Mouse (Mus musculus): ENCODE data around the gene Hamp2.
A peak's percentile ranks its signal among the peaks of the same experiment; 100 is the strongest.

Gene Hamp2

DNA sequence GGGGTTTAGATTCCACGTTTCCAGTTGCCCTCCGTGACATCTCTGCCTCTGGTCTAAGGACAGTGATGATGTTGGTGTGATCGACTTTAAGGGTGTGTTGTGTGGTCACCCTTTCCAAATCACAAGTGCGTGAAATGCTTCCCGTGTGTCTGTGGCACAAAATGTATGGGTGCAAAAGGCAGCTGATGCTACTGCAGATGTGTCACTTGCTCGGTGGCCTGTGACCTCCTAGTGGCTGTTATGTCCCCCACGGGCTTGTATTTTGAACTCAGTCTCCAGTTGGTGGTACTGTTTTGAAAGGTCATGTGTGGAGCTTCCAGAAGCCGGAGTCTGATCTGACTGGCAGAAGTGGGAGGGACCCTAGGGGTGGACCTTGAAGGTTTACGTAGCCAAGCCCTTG, 32.7 kb downstream of the Hamp2 start:
- no peak for DNase-seq (ENCODE audit: low spot score in 2 of 2)

- no peak for DNase-seq (ENCODE audit: low spot score in 2 of 2)
Observed at GRCm38 (mm10) chr7:30890681-30891080, 33.8 kb downstream of the Hamp2 start.

GRCm38 (mm10) chr7:30888786-30889185, 35.7 kb downstream of the Hamp2 start:
- no peak for DNase-seq (ENCODE audit: low spot score in 2 of 2)

DNA sequence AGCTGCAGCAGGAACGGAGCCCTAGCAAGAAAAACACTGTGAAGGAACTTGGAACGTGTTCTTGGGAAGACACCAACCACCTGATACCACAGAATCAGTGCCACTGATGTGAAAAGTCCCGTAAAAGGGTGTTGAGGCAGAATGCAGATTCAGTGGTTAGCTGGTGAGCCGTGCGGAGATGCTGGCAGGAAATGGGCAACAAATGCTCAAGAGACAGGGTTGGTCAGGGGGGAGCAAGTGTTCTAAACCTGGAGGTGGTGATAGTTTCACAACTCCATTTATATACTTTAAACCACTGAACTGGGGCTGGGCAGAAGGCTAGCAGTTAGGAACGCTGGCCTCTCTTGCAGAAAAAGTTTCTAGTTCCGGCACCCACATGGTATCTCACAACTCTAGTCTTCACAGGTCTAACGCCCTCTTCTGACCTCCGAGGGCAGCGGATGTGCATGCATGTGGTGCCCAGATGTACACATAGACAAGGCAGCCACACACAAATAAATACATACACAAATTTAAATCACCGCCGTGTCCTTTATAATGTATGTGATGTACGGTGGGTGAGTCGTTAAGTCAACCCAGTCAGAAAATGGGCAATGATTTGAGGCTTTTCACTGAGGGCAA, 36.8 kb downstream of the Hamp2 start:
- peak in 1 of 2 experiments; percentile 16 for DNase-seq (ENCODE audit: low spot score in 2 of 2)

- no peak for DNase-seq (ENCODE audit: low spot score in 2 of 2)
Observed at GRCm38 (mm10) chr7:30886852-30887251, 37.6 kb downstream of the Hamp2 start.

DNA sequence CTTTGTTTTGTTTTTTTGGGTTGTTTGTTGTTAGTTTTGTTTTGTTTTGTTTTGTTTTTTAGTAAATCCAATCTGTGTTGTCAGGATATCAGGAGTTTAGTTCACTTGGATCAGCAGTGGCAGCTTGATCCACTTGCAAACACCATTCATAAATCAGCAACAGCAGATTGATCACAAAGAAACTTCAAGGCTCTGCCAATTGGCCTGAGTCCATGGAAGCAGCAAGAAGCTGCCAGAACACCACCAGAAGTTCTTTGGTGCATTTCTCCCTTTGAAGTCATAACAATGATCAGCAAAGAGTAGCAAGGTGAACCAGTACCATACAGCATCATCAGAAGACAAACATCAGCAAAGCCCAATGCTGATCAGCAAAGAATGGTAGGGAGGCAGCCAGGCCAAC, 40.4 kb downstream of the Hamp2 start:
- DNase-seq (ENCODE audit: low spot score in 2 of 2) = no peak

GRCm38 (mm10) chr7:30881367-30881766, 43.1 kb downstream of the Hamp2 start:
- no peak for DNase-seq (ENCODE audit: low spot score in 2 of 2)

DNA sequence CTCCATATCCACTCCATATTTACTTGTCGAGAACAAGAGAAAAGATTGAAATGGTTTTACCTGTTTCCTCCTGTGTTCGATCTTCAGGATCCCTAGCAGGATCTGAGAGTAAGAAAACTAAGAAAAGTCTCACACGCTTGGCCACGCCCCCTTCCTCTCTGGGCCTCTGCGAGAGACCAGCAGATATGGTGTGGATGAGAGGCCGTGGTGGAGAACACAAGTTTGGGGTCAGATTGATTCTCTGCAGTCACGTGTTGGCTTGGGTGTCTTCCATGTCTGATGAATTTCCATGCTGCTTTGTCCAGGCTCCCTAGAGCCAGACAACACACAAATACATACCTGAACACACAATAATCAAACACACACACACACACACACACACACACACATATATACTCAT, 44.3 kb downstream of the Hamp2 start, which contains the start of gene Cd22:
Gene Cd22, minus strand, starts transcription at position 167 of the 400 bp plus-strand sequence.
- no peak for DNase-seq (ENCODE audit: low spot score in 2 of 2)

- DNase-seq (ENCODE audit: low spot score in 2 of 2) = no peak
Observed at GRCm38 (mm10) chr7:30878950-30879349, 45.5 kb downstream of the Hamp2 start.

DNA sequence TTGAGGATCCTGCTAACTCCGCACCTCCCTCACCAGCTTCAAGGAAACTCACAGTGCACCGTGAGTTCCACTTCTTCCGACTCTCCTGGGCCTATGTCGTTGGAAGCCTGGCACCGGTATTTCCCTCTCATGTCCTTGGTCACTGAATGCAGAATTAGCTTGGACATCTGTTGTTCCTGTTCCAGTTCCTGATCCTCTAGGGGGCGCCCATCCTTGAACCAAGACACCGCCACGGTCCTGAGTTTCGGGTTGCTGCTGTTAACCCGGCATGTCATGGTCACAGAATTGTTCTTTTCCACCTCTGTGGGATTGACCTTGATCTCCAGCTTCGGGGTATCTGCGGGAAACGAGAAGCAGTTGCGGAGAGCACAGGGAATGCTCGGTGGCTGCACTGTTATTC, 51.4 kb downstream of the Hamp2 start:
- peak in 1 of 2 experiments; percentile 52 for DNase-seq (ENCODE audit: low spot score in 2 of 2)
